Comparison of ENCODE assay signal across 27 mouse cellular contexts in genomic region chr8:43616046-43616445, GRCm38 (mm10). TPM values are rescaled to one million over a fixed set of nuclear protein-coding genes. Genes with fewer than 3 reads are reported as not detected.
A peak's percentile ranks its signal among the peaks of the same experiment; 100 is the strongest.
DNase-seq lines count a peak whose midpoint lies in the region; TF ChIP-seq lines count a peak whose summit lies in the region.
"Had no signal": no experiment of that assay in that cellular context is flagged by ENCODE, and none has a peak within 500 bp of the region (broad histone marks: within the 10 kb centered on the region; RNA-seq: fewer than 3 reads in every experiment).

No protein-coding gene starts in this region.

- DNase-seq in ES-CJ7 (ENCODE audit: low read depth, low spot score): peak; percentile 84
- DNase-seq in MEL (ENCODE audit: low read depth, low spot score): peak; percentile 2
- peak; percentile 67 for DNase-seq in ZHBTc4 (ENCODE audit: low read depth, low spot score)
- DNase-seq in left cerebral cortex, adult 2 months (ENCODE audit: extremely low spot score in 1 of 2, low spot score in 2 of 2): no peak
- DNase-seq in cerebellum, postnatal 14 days: no peak
- DNase-seq: adrenal gland, adult 8-10 months; adrenal gland, postnatal 14 days; adrenal gland, postnatal 36 days; cerebellum, adult 11-12 months; cerebellum, adult 2 months; cerebellum, adult 9-10 months; cerebellum, postnatal 36 days; embryo, embryonic 11 days had no signal

- intact Hi-C loops in left cerebral cortex, adult 2 months (cut with DNase I): no loop called here

- no peak for TF ChIP-seq EP300 in MEL (IDR thresholded peaks at IDR 0.05; ENCODE audit: low read depth in 1 of 2, low read length in 2 of 2)

- H3K9ac ChIP-seq in MEL (ENCODE audit: control insufficient read depth, low read depth, low read length, poor library complexity, severe bottlenecking): no peak overlapping the region
- H3K9ac ChIP-seq: embryonic facial prominence, embryonic 13.5 days; embryonic facial prominence, embryonic 15.5 days; forebrain, embryonic 12.5 days had no signal

- no peak overlapping the region for H3K27ac ChIP-seq in MEL (ENCODE audit: control insufficient read depth, low read depth, low read length)
- no peak overlapping the region for H3K27ac ChIP-seq in left cerebral cortex, adult 2 months
- H3K27ac ChIP-seq: embryonic facial prominence, embryonic 13.5 days; embryonic facial prominence, embryonic 15.5 days; forebrain, embryonic 10.5 days; forebrain, embryonic 12.5 days had no signal

- H3K36me3 ChIP-seq in MEL (ENCODE audit: control insufficient read depth in 1 of 2, insufficient read depth in 2 of 2, low read length in 2 of 2): no peaks in the 10 kb centered on the region
- H3K36me3 ChIP-seq: embryonic facial prominence, embryonic 13.5 days; embryonic facial prominence, embryonic 15.5 days; forebrain, embryonic 10.5 days; forebrain, embryonic 12.5 days had no signal

- no peaks in the 10 kb centered on the region for H3K79me2 ChIP-seq in MEL (ENCODE audit: control insufficient read depth, insufficient read depth, low read length, poor library complexity)

- H3K9me3 ChIP-seq in MEL (replicated peaks; ENCODE audit: insufficient read depth, low read length): no peaks in the 10 kb centered on the region
- H3K9me3 ChIP-seq: embryonic facial prominence, embryonic 13.5 days; embryonic facial prominence, embryonic 15.5 days; forebrain, embryonic 10.5 days; forebrain, embryonic 12.5 days had no signal

- TF ChIP-seq RAD21 in MEL (IDR thresholded peaks at IDR 0.05; ENCODE audit: low read depth, low read length): no peak

- H3K4me1 ChIP-seq in MEL (ENCODE audit: control insufficient read depth in 1 of 2, insufficient read depth in 2 of 2, low read length in 2 of 2): no peaks in the 10 kb centered on the region
- H3K4me1 ChIP-seq: embryonic facial prominence, embryonic 13.5 days; embryonic facial prominence, embryonic 15.5 days; forebrain, embryonic 10.5 days; forebrain, embryonic 12.5 days had no signal

- no peak for TF ChIP-seq POLR2A in MEL (IDR thresholded peaks at IDR 0.05; ENCODE audit: control insufficient read depth in 1 of 2, insufficient read depth in 1 of 2, low read depth in 1 of 2, low read length in 2 of 2, poor library complexity in 1 of 2)

- no peak for TF ChIP-seq CTCF in MEL (IDR thresholded peaks at IDR 0.05 in 2 of 3, conservative IDR thresholded peaks at IDR 0.05 in 1 of 3; ENCODE audit: control insufficient read depth in 1 of 3, insufficient read depth in 1 of 3, low read depth in 2 of 3, low read length in 3 of 3, poor library complexity in 1 of 3, severe bottlenecking in 1 of 3)
- TF ChIP-seq CTCF in left cerebral cortex, adult 2 months (IDR thresholded peaks at IDR 0.05): no peak

- no peak overlapping the region for H3K4me3 ChIP-seq in MEL (ENCODE audit: control insufficient read depth in 1 of 2, insufficient read depth in 1 of 2, low read depth in 2 of 2, low read length in 2 of 2)
- H3K4me3 ChIP-seq in left cerebral cortex, adult 2 months: no peak overlapping the region
- H3K4me3 ChIP-seq: embryonic facial prominence, embryonic 13.5 days; embryonic facial prominence, embryonic 15.5 days; erythroblast, embryonic 14.5 days; forebrain, embryonic 10.5 days; forebrain, embryonic 12.5 days had no signal

- no peaks in the 10 kb centered on the region for H3K27me3 ChIP-seq in MEL (ENCODE audit: control insufficient read depth in 1 of 2, insufficient read depth in 2 of 2, low read length in 2 of 2)
- H3K27me3 ChIP-seq: embryonic facial prominence, embryonic 13.5 days; embryonic facial prominence, embryonic 15.5 days; forebrain, embryonic 12.5 days; Patski had no signal

TF ChIP-seq in MEL, 35 proteins besides CTCF, POLR2A, EP300 and RAD21:
- TF ChIP-seq SIN3A (IDR thresholded peaks at IDR 0.05; ENCODE audit: low read length) (no peak), SMC3 (IDR thresholded peaks at IDR 0.05; ENCODE audit: low read depth, low read length) (no peak), MYB (IDR thresholded peaks at IDR 0.05; ENCODE audit: low read depth, low read length) (no peak), POLR2AphosphoS2 (IDR thresholded peaks at IDR 0.05; ENCODE audit: low read length) (no peak), JUND (IDR thresholded peaks at IDR 0.05; ENCODE audit: low read depth, low read length) (no peak), MAFK (IDR thresholded peaks at IDR 0.05; ENCODE audit: borderline replicate concordance, low read depth, low read length) (no peak), NRF1 (IDR thresholded peaks at IDR 0.05; ENCODE audit: insufficient read depth, low read depth, low read length, poor library complexity, severe bottlenecking) (no peak), ETS1 (IDR thresholded peaks at IDR 0.05; ENCODE audit: low read depth, low read length) (no peak), TCF12 (IDR thresholded peaks at IDR 0.05; ENCODE audit: low read depth, low read length) (no peak), UBTF (IDR thresholded peaks at IDR 0.05; ENCODE audit: borderline replicate concordance, insufficient read depth, low read depth, low read length) (no peak), USF1 (IDR thresholded peaks at IDR 0.05; ENCODE audit: low read depth, low read length) (no peak), USF2 (IDR thresholded peaks at IDR 0.05; ENCODE audit: borderline replicate concordance in 1 of 2, insufficient read depth in 1 of 2, low read depth in 1 of 2, low read length in 2 of 2) (no peak), MAX (IDR thresholded peaks at IDR 0.05; ENCODE audit: low read length) (no peak), ELF1 (IDR thresholded peaks at IDR 0.05; ENCODE audit: low read depth, low read length) (no peak), HCFC1 (IDR thresholded peaks at IDR 0.05; ENCODE audit: low read depth, low read length) (no peak)

RNA-seq across cellular contexts. Expression of gene Gm5346, which starts 11.0 kb away (rescaled TPM):
- total RNA-seq in MEL (2012; rRNA removed): not detected in 2 replicates
- not detected for polyA plus RNA-seq in MEL (2012; ENCODE audit: insufficient read depth in 1 of 2, insufficient read length in 2 of 2, low read depth in 1 of 2, low replicate concordance in 2 of 2, missing spikeins in 1 of 2)
- not detected for total RNA-seq in left cerebral cortex, adult 2 months (2021)
- total RNA-seq: adrenal gland, adult 18-20 months; adrenal gland, adult 8-10 months; adrenal gland, postnatal 14 days; adrenal gland, postnatal 36 days; common myeloid progenitor, adult 5-6 weeks had no signal
- polyA plus RNA-seq: activated CD4-positive, CD25-positive, alpha-beta regulatory T cell, adult 4 months; C2C12; cerebellum, adult 2 months; embryonic facial prominence, embryonic 11.5 days; embryonic facial prominence, embryonic 13.5 days; embryonic facial prominence, embryonic 15.5 days; erythroblast, embryonic 14.5 days; forebrain, embryonic 10.5 days; forebrain, embryonic 12.5 days; forebrain, embryonic 14.5 days; forebrain, embryonic 16.5 days; frontal cortex, adult 2 months; Patski had no signal

RNA-seq across cellular contexts. Expression of gene Adam26a, which starts 39.5 kb away (rescaled TPM):
- not detected in 2 replicates for total RNA-seq in MEL (2012; rRNA removed)
- not detected for polyA plus RNA-seq in MEL (2012; ENCODE audit: insufficient read depth in 1 of 2, insufficient read length in 2 of 2, low read depth in 1 of 2, low replicate concordance in 2 of 2, missing spikeins in 1 of 2)
- total RNA-seq in left cerebral cortex, adult 2 months (2021): not detected
- total RNA-seq: adrenal gland, adult 18-20 months; adrenal gland, adult 8-10 months; adrenal gland, postnatal 14 days; adrenal gland, postnatal 36 days; common myeloid progenitor, adult 5-6 weeks had no signal
- polyA plus RNA-seq: activated CD4-positive, CD25-positive, alpha-beta regulatory T cell, adult 4 months; C2C12; cerebellum, adult 2 months; embryonic facial prominence, embryonic 11.5 days; embryonic facial prominence, embryonic 13.5 days; embryonic facial prominence, embryonic 15.5 days; erythroblast, embryonic 14.5 days; forebrain, embryonic 10.5 days; forebrain, embryonic 12.5 days; forebrain, embryonic 14.5 days; forebrain, embryonic 16.5 days; frontal cortex, adult 2 months; Patski had no signal

Comparison
In these comparisons a context has a peak if more than half of its experiments do, and no peak if none do; other contexts are left out.
1. DNase-seq: peak in ES-CJ7 (single experiment), MEL (single experiment) and ZHBTc4 (single experiment); none in left cerebral cortex, adult 2 months (0 of 2) and cerebellum, postnatal 14 days (0 of 2).